Mouse (Mus musculus) embryo, embryonic 9.5 days (tissue): ENCODE measurements around the gene B4galt3.
"Not testable (repeated sequence)": the region's sequence is repeated elsewhere in the genome, so short reads cannot be mapped to it uniquely, and the experiment has no call there.

ENCODE experiments used
- DNase-seq: peaks from one replicate; pipeline ENCODE4 v3.0.0-alpha.2; 2017; ENCODE audit errors: extremely low spot score

B4galt3 gene

DNA sequence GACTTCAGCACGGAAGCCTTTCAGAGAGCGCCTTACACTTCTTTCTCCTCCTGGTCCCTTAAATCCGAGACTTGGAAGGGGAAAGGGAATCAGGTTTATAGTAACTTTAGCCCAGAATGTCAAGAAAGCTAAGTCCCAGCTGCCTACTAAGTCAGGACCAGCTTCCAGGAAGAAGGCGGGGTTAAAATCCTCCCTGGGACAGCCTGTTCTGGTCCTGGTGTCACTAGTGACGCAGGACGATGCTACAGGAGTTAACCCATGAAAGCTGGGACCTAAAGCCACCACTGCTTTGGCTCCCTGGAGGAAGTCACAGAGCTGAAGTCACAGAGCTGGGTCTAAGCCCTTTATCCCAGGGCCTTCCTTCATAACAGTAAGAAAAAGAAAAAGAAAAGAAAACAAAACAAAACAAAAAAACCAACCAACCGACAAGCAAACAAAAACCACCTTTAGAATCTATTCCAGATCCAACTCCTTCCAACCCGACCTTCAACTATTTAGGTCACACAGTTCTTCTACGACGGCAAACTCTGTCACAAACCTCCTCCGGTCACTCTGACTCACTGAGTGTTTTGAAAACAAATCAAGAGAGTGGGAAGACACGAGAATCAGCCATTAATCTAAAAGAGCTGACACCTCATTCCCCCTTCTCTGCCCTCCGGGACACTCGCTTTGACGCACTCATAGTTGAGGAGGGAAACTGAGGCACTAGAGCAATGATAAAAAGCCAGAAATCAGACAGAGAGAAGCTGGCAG, 30.0 kb upstream of the B4galt3 start:
- no peak for DNase-seq

GRCm38 (mm10) chr1:171240911-171241310, 29.2 kb upstream of the B4galt3 start:
- no peak for DNase-seq

GRCm38 (mm10) chr1:171241952-171242351, 28.2 kb upstream of the B4galt3 start:
- DNase-seq = not testable (repeated sequence)

GRCm38 (mm10) chr1:171245353-171245752, 24.8 kb upstream of the B4galt3 start:
- no peak for DNase-seq

DNA sequence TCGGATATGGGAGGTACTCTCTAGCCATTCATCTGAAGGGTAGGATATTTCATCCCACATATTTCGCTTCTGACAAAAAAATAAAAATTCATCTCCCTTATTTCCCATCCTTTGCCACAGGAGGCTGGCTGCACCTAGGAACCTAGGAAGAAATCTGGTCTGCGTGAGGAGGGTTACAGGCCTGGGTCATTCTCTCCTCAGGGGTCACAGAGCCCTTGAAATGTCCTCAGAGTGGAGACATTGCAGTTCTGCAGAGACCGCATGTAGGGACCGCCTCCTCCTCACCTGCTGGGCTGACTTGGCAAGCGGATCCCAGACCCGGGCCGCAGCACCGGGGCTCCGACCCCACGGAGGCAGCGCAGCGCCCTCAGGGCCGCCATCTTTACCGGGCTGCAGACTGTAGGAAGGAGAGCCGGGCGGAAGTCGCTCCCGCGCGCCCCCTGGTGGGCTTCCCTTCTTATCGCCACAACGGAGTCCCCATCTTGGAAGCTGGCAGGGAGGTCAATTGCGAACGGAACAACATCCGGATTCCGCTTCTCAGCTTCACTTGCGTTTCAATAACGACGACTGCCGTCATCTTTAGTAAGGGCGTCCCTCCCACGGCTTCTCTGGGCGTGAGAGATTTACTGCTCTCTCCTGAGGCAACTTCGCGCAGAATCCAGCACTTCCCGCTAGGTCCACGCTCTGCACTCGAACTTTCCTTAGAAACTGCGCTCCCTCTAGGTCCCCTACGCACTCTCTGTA, 23.2 kb upstream of the B4galt3 start:
- DNase-seq = peak; percentile 97

DNA sequence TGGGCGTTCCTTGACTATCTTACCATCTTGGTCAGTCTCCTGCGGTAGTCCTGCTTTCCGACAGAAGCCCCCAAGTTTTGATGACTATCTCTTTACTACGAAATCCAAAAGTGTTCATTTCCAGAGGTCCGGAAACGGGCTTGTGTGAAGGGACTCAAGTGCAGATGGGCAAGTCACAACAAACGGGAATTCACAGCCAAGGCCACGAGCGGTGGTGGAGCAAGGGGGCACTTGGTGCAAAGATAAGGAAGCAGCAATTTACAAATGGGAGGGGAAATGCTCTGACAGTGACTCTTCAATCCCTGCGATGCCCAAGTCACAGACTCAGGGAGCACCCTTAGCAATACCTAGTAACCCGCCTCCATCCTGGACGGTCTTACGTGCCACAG, 22.7 kb upstream of the B4galt3 start:
- DNase-seq = no peak

DNA sequence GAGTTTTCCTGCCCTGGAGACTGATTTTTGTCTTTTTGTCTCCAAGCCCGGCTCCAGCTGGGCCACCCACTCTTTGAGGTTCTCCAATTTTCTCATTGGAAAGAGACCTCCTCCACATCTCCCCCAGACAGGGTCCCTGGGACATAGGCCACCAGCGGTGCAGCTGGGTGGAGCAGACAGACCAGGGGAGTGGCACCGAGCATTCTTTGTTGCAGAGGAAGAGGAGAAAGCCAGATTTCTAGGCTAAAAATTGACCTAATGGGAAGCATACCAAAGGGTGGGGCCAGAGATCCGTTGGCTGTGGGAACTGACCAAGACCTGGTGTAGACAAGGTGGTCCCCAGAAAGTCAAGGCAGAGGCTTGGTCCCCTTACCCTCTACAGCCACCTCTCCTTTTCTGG, 22.2 kb upstream of the B4galt3 start:
- DNase-seq = no peak

DNA sequence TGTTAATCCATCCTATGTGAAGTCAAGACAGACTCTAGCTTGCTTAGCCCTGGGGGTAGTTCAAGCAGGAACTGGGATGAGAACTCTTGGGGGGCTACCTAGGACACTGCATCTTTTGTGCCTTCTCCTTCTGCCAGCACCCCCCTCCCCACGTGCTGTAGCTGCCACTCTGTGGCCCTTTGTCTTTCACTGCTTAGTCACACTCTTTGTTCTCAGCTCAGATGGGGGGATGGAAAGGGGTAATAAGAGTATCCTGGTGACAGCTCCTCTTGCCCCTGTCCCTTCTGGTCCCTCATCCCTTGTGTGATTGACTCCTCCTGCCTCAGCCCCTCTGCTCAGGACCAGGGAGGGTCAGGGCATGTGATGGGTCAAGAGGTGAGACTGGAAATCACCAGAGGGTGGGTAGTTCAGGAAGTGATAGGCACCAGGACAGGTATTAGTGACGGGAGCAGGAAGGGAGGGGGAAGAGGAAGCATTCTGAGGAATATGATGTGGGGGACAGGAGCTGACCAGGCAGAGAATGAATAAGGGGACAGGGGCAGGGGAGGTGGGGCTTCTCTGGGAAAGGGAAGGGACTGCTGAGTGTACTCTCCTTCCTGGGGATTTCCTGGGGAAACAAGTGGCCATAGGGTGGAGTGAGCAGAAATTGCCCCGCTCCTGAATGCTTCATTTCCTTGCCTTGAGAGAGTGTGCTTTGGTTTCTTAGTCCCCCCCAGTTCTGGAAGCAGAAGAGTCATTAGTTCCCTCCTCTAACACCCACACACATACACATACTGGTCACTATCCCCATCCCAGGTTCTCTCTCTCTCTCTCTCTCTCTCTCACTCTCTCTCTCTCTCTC, 21.5 kb upstream of the B4galt3 start:
- DNase-seq = no peak

GRCm38 (mm10) chr1:171249913-171250600, 20.1 kb upstream of the B4galt3 start, which contains the start of gene Adamts4:
Adamts4 (plus strand) TSS chr1:171250421.
- DNase-seq = peak; percentile 58

- no peak for DNase-seq
Measured at GRCm38 (mm10) chr1:171250680-171251593, 19.2 kb upstream of the B4galt3 start, which contains the start of gene Ndufs2. Ndufs2 (minus strand) TSS chr1:171251388.

DNA sequence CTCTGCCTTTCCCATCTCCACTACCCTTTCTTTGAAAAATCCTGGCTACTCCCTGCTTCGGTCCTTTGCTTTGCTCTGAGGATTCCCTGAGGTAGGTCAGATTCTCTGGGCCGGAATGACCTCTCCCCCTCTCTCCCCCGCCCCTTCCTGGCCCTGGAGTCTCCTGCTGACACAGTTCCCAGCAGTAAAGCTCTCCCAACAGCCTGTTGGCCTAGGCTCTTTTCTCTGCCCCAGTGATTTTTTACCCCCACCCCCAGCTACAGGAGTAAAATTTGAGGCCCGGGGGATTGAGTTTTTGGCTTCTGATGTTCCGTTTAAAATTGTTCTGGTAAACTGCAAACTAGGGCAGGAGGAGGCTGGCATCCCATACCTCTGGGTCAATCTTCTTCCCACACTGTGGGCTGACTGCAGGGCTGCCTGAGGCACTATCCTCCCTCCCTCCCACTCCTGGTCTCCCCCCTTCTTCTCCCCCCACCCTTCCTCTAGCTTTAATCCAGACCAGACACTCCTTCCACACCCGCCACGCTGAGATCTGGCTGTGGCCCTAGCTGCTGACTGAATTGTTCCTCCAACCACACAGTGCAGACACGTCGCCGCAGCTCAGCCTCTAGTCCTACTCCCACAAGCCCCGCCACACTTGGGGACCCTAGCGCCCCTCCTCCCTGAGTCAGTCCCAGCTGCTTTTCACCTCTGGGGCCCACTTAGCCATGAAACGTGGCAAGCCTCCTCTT, 18.4 kb upstream of the B4galt3 start:
- peak; percentile 80 for DNase-seq

DNA sequence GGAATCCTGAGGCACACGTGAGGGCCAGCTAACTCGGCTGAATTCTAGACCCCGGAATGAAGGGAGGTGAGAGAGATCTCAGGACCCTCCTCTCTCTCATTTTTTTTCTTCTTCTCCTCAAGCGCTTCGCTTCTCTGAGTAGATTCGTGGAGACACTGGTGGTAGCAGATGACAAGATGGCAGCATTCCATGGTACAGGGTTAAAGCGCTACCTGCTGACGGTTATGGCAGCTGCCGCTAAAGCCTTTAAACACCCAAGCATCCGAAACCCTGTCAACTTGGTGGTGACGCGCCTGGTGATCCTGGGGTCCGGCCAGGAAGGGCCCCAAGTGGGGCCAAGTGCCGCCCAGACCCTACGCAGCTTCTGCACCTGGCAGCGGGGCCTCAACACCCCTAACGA, 17.7 kb upstream of the B4galt3 start:
- DNase-seq = no peak

- DNase-seq = no peak
Measured at GRCm38 (mm10) chr1:171256095-171256818, 13.9 kb upstream of the B4galt3 start.

GRCm38 (mm10) chr1:171256937-171257548, 13.1 kb upstream of the B4galt3 start:
- DNase-seq = peak; percentile 55

GRCm38 (mm10) chr1:171257781-171258180, 12.3 kb upstream of the B4galt3 start:
- no peak for DNase-seq

DNA sequence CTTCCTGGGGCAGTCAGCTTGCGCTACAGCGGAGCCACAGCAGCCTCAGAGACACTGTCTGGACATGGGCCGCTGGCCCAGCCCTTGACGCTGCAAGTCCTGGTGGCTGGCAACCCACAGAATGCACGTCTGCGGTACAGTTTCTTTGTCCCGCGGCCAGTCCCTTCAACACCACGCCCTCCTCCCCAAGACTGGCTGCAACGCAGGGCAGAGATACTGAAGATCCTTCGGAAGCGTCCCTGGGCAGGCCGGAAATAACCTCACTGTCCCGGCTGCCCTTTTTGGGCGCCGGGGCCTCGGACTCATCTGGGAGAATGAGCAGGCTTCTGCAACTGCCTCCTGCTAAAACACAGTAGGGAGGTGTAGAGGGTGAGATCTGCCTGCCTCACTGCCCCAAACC, 11.2 kb upstream of the B4galt3 start:
- no peak for DNase-seq

DNA sequence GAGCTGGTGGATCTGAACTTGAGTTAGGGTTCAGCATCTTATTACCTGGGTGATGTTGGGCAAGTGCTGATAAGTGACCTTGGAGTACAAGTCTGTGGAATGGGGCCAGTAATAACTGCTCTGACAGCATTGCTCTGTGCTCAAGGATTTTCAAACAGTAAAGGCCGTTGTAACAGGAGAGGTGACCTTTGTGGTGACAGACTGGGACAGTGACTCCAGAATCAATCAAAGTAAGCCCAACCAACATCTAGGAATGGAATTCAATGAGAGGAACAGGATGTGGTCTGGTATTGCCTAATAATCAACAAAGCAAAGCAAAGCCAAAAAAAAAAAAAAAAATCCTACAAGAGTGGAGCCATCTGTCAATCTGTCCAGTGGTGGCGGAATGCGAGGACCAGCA, 9.8 kb upstream of the B4galt3 start:
- DNase-seq = no peak

DNA sequence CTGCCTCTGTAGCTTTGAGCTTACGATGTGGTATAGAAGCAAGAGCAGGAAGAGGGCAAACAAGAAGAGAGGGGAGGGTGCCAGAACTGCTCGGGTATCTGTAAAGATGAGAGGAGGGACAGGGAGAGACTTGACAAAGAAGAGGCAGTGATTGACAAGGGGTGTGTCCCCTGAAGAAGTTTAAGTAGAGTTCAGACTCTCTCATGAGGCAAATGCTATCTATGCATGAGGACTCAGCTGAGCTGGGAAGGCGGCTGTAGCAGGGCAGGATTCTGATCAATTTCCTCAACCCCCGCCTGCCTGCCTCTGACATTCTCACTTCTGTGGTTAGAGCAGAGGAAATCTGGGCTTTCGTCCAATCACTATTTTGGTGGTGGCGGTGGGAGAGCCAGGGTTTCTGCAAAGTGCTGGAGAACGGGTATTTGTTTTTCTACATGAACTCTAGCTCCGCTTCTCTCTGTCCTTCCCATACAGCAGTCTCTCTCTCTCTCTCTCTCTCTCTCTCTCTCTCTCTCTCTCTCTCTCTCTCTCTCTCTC, 7.5 kb upstream of the B4galt3 start:
- DNase-seq = no peak
